Mouse (Mus musculus) embryonic stem cell, embryonic (primary cell): ENCODE measurements around the gene A4galt.

ENCODE experiments used
- CTCF ChIA-PET, 4 experiments: fragments of 300-600 bp in 2 of 4; fragments of 350-600 bp in 2 of 4; sonication (Branson Sonifier 250); formaldehyde crosslinking; loops; one replicate each; lab custom pipeline; 2022; ENCODE audit warnings: inconsistent platforms in 2 of 4; lab: Charles Lee
- POLR2A ChIA-PET, 4 experiments: fragments of 300-600 bp in 2 of 4; fragments of 350-600 bp in 2 of 4; sonication (Branson Sonifier 250); formaldehyde crosslinking; loops; one replicate each; lab custom pipeline; 2022; ENCODE audit warnings: antibody characterized with exemption in 4 of 4, inconsistent platforms in 1 of 4; lab: Charles Lee

A4galt gene

GRCm38 (mm10) chr15:83223208-83223962 is 28.2 kb downstream of the A4galt start:
- CTCF ChIA-PET, result interaction anchor here (0.5 to 1.9 kb wide), 14 partner anchors 13 to 277 kb away, joined by 3 to 5 read pairs (median 3); no protein-coding TSS in a partner anchor
- POLR2A ChIA-PET, result interaction anchor here (0.6 to 10.6 kb wide), 39 partner anchors 9 to 341 kb away, joined by 3 to 114 read pairs (median 4); partner anchors contain the start of genes Poldip3 (in 3 of the 4), A4galt (in 2 of the 4) and Cyb5r3 (in 1 of the 4)

GRCm38 (mm10) chr15:83221721-83222120 is 29.9 kb downstream of the A4galt start:
- ChIA-PET POLR2A (interaction anchor here in 3 of 4 experiments (1.0 to 10.6 kb wide), 14 partner anchors 8 to 111 kb away, joined by 3 to 114 read pairs (median 4); partner anchors contain the start of genes Poldip3 (in 2 of the 3) and Cyb5r3 (in 1 of the 3)), CTCF (interaction anchor here in 2 of 4 experiments (0.6 to 1.2 kb wide), 4 partner anchors 16 to 92 kb away, joined by 3 to 6 read pairs (median 4); no protein-coding TSS in a partner anchor)

GRCm38 (mm10) chr15:83220368-83221013 is 31.1 kb downstream of the A4galt start:
- ChIA-PET POLR2A (interaction anchor here in 3 of 4 experiments (0.8 to 10.6 kb wide), 18 partner anchors 8 to 169 kb away, joined by 3 to 114 read pairs (median 4); partner anchors contain the start of gene Poldip3 (in 2 of the 3)), CTCF (interaction anchor here in 1 of 4 experiments (1.5 kb wide), 1 partner anchor 15 kb away, joined by 3 read pairs; no protein-coding TSS in a partner anchor)

GRCm38 (mm10) chr15:83215322-83216216 is 36.0 kb downstream of the A4galt start:
- ChIA-PET CTCF (interaction anchor here in 3 of 4 experiments (0.6 to 1.0 kb wide), 3 partner anchors 10 to 268 kb away, joined by 3 to 4 read pairs (median 4); no protein-coding TSS in a partner anchor), POLR2A (interaction anchor here in 3 of 4 experiments (0.6 to 0.9 kb wide), 3 partner anchors 13 to 1545 kb away, joined by 3 read pairs; partner anchors contain the start of gene Tcf20 (in 1 of the 3))

GRCm38 (mm10) chr15:83210229-83210628 is 41.3 kb downstream of the A4galt start:
- CTCF ChIA-PET, result interaction anchor here in 3 of 4 experiments (0.6 to 2.9 kb wide), 18 partner anchors 13 to 290 kb away, joined by 3 to 14 read pairs (median 4); no protein-coding TSS in a partner anchor
- POLR2A ChIA-PET, result interaction anchor here in 3 of 4 experiments (0.7 to 3.0 kb wide), 16 partner anchors 13 to 958 kb away, joined by 3 to 15 read pairs (median 4); partner anchors contain the start of genes A4galt (in 3 of the 3), Poldip3 (in 2 of the 3) and 1500009C09Rik (in 1 of the 3)

GRCm38 (mm10) chr15:83209719-83210118 is 41.9 kb downstream of the A4galt start:
- ChIA-PET CTCF (interaction anchor here in 3 of 4 experiments (0.9 to 2.9 kb wide), 20 partner anchors 14 to 291 kb away, joined by 3 to 14 read pairs (median 4); no protein-coding TSS in a partner anchor), POLR2A (interaction anchor here in 3 of 4 experiments (0.7 to 3.0 kb wide), 17 partner anchors 14 to 309 kb away, joined by 3 to 15 read pairs (median 4); partner anchors contain the start of genes A4galt (in 3 of the 3) and Poldip3 (in 2 of the 3))

- POLR2A ChIA-PET, result interaction anchor here in 3 of 4 experiments (0.7 to 7.8 kb wide), 17 partner anchors 10 to 310 kb away, joined by 3 to 151 read pairs (median 6); partner anchors contain the start of gene Poldip3 (in 2 of the 3)
- CTCF ChIA-PET, result interaction anchor here in 3 of 4 experiments (0.6 to 2.9 kb wide), 16 partner anchors 15 to 323 kb away, joined by 3 to 14 read pairs (median 4); no protein-coding TSS in a partner anchor
Observed at GRCm38 (mm10) chr15:83209092-83209695, 42.4 kb downstream of the A4galt start.

- CTCF ChIA-PET, result interaction anchor here (0.5 to 2.3 kb wide), 44 partner anchors 11 to 1064 kb away, joined by 3 to 18 read pairs (median 3); partner anchors contain the start of gene Poldip3 (in 1 of the 4)
- POLR2A ChIA-PET, result interaction anchor here (0.5 to 7.8 kb wide), 43 partner anchors 14 to 951 kb away, joined by 3 to 151 read pairs (median 4); partner anchors contain the start of genes Poldip3 (in 4 of the 4), Cyb5r3 (in 2 of the 4) and A4galt (in 1 of the 4)
Observed at GRCm38 (mm10) chr15:83204731-83205451, 46.7 kb downstream of the A4galt start.

GRCm38 (mm10) chr15:83202412-83202811 is 49.2 kb downstream of the A4galt start:
- POLR2A ChIA-PET, result interaction anchor here (0.5 to 7.8 kb wide), 90 partner anchors 9 to 1723 kb away, joined by 3 to 151 read pairs (median 4); partner anchors contain the start of genes Poldip3 (in 4 of the 4), Cyb5r3 (in 3 of the 4), A4galt (in 2 of the 4) and Serhl (in 1 of the 4)
- CTCF ChIA-PET, result interaction anchor here in 2 of 4 experiments (0.5 to 1.1 kb wide), 4 partner anchors 53 to 167 kb away, joined by 3 to 8 read pairs (median 4); partner anchors contain the start of gene Poldip3 (in 1 of the 2)

- ChIA-PET POLR2A (interaction anchor here in 2 of 4 experiments (0.7 to 2.7 kb wide), 4 partner anchors 8 to 44 kb away, joined by 3 to 18 read pairs (median 9); partner anchors contain the start of gene Poldip3 (in 2 of the 2)), CTCF (no interaction called here)
Observed at GRCm38 (mm10) chr15:83193413-83193812, 58.2 kb downstream of the A4galt start.

GRCm38 (mm10) chr15:83182351-83182750 is 69.2 kb downstream of the A4galt start:
- POLR2A ChIA-PET, result interaction anchor here (0.6 to 30.6 kb wide), 35 partner anchors 8 to 162 kb away, joined by 3 to 611 read pairs (median 4); partner anchors contain the start of genes Poldip3 (in 4 of the 4), Cyb5r3 (in 2 of the 4) and A4galt (in 1 of the 4)
- CTCF ChIA-PET, result interaction anchor here in 2 of 4 experiments (0.6 to 1.8 kb wide), 6 partner anchors 10 to 123 kb away, joined by 3 to 6 read pairs (median 4); partner anchors contain the start of gene Cyb5r3 (in 2 of the 2)

GRCm38 (mm10) chr15:83181800-83182330 is 69.7 kb downstream of the A4galt start:
- CTCF ChIA-PET, result interaction anchor here in 3 of 4 experiments (0.6 to 1.8 kb wide), 7 partner anchors 9 to 152 kb away, joined by 3 to 6 read pairs (median 3); partner anchors contain the start of gene Cyb5r3 (in 2 of the 3)
- POLR2A ChIA-PET, result interaction anchor here (0.6 to 30.6 kb wide), 30 partner anchors 8 to 967 kb away, joined by 3 to 611 read pairs (median 5); partner anchors contain the start of genes Poldip3 (in 4 of the 4), Cyb5r3 (in 2 of the 4) and A4galt (in 1 of the 4)

- ChIA-PET CTCF (interaction anchor here in 1 of 4 experiments (0.6 to 0.7 kb wide), 4 partner anchors 25 to 874 kb away, joined by 3 read pairs; partner anchors contain the start of gene Poldip3), POLR2A (interaction anchor here (0.7 to 30.6 kb wide), 20 partner anchors 8 to 172 kb away, joined by 3 to 611 read pairs (median 3); partner anchors contain the start of gene Poldip3 (in 4 of the 4))
Observed at GRCm38 (mm10) chr15:83180004-83180403, 71.6 kb downstream of the A4galt start.
